Mouse (Mus musculus) retina, adult 2 months (tissue): ENCODE measurements around the gene Abcc6.
A peak's percentile ranks its signal among the peaks of the same experiment; 100 is the strongest.

Experiments
- DNase-seq: peaks from one replicate; pipeline ENCODE4 v3.0.0-alpha.2; 2012; ENCODE audit warnings: low read depth, low spot score

The Abcc6 gene

GRCm38 (mm10) chr7:46030145-46030488, at the start of gene Abcc6:
TSS of gene Abcc6 (minus strand) at chr7:46030302.
- no peak for DNase-seq

- no peak for DNase-seq
These were observed 47.6 kb upstream of the Abcc6 start for GRCm38 (mm10) chr7:46077675-46078074.

DNA sequence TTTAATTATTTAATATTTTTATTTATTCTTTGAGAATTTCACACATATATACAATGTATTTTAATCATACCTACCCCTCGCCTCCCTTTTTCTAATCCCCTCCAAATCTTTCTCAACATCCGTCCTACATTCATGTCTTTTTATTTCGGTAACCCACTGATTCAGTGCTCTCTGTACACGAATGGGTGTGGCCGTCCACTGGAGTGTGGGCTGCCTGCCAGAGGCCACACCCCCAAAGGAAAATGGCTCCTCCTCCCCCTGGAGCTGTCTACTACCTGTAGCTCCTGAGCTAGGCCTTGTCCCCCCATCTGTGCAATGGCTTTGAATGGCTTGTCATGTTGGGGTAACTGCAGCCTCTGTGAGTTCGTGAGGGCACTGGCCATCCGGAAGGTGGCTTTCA, 46.7 kb upstream of the Abcc6 start:
- DNase-seq: no peak

GRCm38 (mm10) chr7:46068831-46069230, 38.7 kb upstream of the Abcc6 start:
- DNase-seq: no peak

- DNase-seq: no peak
These were observed 33.2 kb upstream of the Abcc6 start for GRCm38 (mm10) chr7:46063296-46063695.

- no peak for DNase-seq
These were observed 31.5 kb upstream of the Abcc6 start for GRCm38 (mm10) chr7:46061614-46062013.

GRCm38 (mm10) chr7:46060688-46061087, 30.6 kb upstream of the Abcc6 start:
- no peak for DNase-seq

DNA sequence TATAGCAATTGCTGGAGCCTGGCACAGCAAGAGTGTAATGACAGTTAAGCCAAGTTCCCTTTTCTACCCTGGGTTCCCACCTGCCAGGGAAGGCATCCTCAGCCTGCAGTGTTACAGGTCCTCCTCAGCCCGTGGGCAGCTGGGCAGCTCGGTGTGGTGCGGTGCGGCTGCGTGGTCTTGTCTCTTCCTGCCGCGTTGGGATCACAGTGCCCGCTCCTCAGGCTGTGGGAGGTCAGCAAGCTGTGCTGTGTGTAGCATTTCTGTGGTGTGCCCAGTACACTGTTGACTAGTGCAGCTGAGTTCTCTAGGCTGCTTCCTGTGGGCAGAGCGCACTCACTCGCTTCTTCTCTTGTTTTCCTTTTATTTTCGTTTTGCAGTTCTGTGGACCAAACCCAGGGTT, 28.8 kb upstream of the Abcc6 start:
- DNase-seq: no peak

- no peak for DNase-seq
These were observed 23.5 kb upstream of the Abcc6 start for GRCm38 (mm10) chr7:46053566-46053965.

DNA sequence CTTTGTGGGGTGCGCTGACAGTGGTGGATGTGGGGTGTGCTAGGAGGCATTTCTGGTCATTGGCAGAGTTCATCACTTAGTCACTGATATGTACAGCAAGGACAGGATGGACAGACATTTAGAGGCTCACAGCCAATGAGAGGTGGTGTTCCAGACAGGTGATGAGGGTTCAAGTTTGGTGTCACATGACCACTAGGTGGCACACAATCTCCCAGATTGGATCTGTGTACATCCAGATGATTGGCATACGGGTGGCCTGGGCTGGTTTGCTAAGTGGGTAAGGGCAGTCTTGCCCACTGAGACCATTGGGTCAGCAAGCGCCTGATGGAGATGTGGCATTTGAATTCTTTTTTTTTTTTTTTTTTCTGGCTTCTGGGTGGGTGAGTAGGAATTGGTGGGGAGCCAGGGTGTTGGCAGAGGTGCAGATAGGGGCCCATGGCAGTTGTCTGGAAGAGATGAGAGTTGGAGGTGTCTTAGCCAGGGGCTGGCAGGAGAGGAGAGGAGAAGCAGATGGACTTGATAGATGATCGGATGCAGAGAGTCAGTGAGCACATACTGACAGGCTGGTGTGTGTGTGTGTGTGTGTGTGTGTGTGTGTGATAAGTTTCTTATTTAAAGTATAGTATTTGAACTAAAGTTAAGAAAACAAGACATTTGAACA, 22.2 kb upstream of the Abcc6 start:
- no peak for DNase-seq

DNA sequence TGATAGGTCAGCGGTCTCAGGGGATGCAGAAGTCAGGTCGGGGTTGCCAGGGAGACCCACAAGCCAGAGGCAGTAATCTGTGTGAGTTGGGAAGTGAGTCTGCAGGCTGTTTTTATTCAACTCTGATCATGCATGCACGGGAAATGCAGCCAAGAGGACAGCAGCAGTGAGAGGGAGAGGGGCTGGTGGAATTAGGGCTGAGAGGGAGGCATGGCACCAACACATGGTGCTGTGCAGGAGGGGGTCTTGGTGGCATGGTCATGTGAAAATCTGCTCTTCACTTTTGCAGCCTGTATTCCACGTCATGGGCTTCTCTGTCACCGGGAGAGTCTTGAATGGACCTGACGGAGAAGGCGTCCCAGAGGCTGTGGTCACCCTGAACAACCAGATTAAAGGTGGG, 19.9 kb upstream of the Abcc6 start:
- DNase-seq: no peak

DNA sequence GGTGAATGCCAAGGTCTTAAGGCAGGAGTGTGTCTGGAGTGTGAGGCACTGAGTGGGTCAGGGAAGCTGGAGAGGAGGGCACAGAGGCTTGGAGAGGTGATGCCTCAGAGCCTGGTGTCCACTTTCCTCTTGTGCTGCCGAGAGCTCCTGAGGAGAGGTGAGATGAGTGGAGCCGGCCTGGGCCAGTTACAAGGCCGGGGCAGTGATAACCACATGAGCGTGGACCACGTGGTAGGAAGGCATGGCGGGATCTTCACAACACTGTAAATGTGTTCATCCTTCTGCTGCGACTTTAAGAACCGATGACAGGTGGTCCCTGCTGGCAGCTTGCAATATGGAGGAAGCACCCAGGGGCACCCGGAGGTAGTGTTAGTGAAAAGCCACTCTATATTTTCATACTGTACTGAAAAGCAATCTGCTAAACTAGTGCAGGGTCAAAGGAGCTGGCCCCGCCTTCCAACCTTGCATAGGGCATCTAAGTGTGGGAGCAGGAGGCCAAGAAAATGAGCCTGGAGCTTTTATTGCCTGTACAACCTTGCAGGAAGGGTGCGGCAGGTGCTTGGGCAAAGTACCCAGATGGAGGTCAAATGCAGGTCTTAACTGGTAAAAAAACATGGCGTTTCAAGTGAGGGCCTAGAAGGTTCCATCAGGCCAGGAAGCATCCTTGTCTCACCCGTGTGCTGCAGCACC, 17.9 kb upstream of the Abcc6 start:
- DNase-seq: no peak

- DNase-seq: no peak
These were observed 15.8 kb upstream of the Abcc6 start for GRCm38 (mm10) chr7:46045882-46046281.

DNA sequence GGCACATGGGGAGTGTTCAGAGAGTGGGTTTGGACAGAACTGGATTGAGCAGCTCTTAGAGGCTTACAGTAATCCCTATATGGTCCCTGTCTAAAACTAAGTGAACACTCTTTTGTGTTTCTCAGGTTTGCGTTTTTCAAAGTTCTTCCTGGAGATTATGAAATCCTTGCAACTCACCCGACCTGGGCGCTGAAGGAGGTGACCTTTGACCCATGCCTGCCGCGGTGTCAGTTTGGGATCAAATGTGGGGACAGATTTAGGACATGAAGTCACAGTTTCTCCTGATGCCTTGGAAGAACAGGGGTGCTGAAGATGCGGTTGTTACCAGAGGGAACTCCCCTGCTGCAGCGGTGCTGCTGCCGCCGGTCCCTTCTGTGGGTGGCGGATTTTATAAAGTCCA, 14.0 kb upstream of the Abcc6 start:
- no peak for DNase-seq

DNA sequence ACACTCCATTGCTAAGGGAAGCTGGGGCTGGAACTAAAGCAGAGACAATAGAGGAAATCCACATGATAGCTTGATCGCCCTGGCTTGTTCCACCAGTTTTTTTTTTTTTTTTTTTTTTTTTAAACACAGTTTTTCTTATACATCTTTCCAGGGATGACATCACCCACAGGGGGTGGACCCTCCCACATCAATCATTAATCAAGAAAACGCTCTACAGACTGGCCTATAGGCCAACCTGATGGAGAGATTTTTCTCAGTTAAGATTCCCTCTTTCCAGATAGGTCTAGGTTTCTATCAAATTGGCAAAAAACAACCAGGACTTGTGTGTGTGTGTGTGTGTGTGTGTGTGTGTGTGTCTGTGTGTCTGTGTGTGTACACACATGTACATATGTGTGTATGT, 9.8 kb upstream of the Abcc6 start:
- DNase-seq: no peak

GRCm38 (mm10) chr7:46037433-46037832, 7.3 kb upstream of the Abcc6 start:
- DNase-seq: no peak

DNA sequence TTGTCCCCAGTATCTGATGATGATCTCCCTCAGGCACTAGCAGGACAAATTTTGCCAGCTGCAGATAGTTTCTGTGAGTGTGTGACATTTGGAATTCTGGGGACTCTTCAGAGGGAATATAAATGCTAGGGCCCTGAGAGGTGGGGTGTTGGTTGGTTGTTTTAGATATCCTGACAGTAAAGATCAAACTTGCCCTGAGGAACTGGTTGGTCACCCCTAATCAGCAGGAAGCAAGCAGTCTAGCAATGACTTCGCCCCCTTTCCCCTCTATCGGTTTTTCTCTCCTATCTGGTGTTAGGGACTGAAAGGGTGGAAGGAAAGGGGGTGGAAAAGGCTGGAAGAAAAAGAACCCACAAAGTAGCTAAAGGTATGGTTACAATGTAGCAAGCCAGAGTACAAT, 5.4 kb upstream of the Abcc6 start:
- DNase-seq: no peak

DNA sequence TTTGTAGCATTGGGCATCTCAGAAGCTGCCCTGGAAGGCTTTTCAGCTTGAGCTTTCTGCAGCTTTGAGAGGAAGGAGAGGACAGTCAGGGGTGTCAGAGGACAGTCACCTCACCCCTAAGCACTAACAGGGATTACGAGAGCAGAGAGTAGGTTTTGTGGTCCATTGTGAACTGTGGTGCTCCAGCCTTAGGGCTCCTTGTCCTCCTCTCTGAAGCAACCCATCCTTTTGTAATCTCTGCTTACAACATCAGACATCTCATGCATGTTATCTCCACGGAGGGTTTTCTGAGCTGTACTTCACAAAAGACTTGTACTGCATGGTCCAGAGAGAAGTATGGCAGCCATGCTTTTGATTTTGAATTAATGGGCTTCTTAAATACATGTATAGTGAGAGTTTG, 4.9 kb upstream of the Abcc6 start:
- no peak for DNase-seq

DNA sequence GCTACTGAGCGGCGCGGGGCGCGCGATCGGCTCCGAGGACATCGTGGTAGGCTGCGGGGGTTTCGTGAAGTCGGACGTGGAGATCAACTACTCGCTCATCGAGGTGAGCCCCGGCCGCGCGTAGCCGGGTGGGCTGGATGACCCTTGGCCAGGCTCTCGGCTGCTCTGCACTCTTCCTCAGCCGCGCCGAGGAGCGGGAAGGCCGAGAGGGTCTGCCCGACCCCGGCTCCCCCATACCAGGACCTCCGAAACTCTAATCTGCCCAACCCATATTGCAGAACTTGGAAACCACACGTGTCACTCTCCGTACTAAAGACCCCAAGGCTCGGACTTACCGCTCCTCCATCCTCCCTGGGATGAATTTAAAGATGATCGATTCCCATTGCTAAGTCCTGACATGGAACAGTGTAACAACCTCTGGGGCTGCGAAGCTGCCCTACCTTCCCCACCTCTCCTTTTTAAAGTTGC, 3.8 kb upstream of the Abcc6 start:
- no peak for DNase-seq

GRCm38 (mm10) chr7:46033109-46033869, 3.2 kb upstream of the Abcc6 start, which contains the start of gene Nomo1:
TSS of gene Nomo1 (plus strand) at chr7:46033698.
- peak; percentile 89 for DNase-seq

DNA sequence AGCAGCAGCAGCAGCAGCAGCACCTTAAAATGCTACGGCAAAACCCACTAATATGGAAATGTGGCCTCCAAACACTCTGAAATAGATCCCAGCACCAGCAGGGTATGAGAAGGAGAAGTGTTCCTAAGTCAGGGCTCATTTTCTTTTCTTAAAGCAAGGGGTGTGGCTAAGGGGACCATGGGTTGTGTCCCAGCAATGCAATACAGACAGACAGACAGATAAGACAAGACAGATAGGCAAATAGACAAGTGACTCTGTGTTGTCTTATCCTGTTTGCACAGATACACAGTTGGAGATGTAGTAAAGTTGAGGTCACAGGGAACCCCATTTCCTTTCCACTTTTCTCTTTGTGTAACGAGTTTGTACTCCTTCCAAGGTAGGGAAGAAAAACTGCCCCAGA, 973 bp upstream of the Abcc6 start:
- DNase-seq: no peak

GRCm38 (mm10) chr7:46029299-46030144, 580 bp downstream of the Abcc6 start:
- no peak for DNase-seq
